ENCODE assay signal across 8 mouse cellular contexts in genomic region chr17:8340407-8341359, GRCm38 (mm10). TPM values are rescaled to one million over a fixed set of nuclear protein-coding genes. Genes with fewer than 3 reads are reported as not detected.
A peak's percentile ranks its signal among the peaks of the same experiment; 100 is the strongest.
DNase-seq lines count a peak whose midpoint lies in the region; ATAC-seq lines count a peak whose summit lies in the region.

No protein-coding gene starts in this region.

- DNase-seq in gastrocnemius, postnatal 10 days = peak; percentile 32
- no peak for DNase-seq in gastrocnemius, adult 8-10 months (ENCODE audit: low spot score in 2 of 2)
- DNase-seq in forebrain, embryonic 14.5 days (ENCODE audit: low spot score) = peak; percentile 76
- peak; percentile 40 for DNase-seq in liver, embryonic 11.5 days (ENCODE audit: low spot score)
- DNase-seq in neural tube, embryonic 10.5 days (ENCODE audit: extremely low spot score, low spot score) = peak; percentile 56
- no peak for DNase-seq in ovary, postnatal 10 days (ENCODE audit: low spot score)

- peak overlapping the region; percentile 89 for H3K9ac ChIP-seq in forebrain, embryonic 14.5 days (ENCODE audit: low read length)
- H3K9ac ChIP-seq in liver, embryonic 11.5 days (ENCODE audit: low read depth, low read length) = no peak overlapping the region

- H3K4me2 ChIP-seq in forebrain, embryonic 14.5 days (ENCODE audit: low read length) = peak overlapping the region; percentile 97
- H3K4me2 ChIP-seq in liver, embryonic 11.5 days = peak overlapping the region; percentile 79

- H3K27ac ChIP-seq in forebrain, embryonic 14.5 days (ENCODE audit: low read depth, low read length) = peak overlapping the region; percentile 86
- no peak overlapping the region for H3K27ac ChIP-seq in liver, embryonic 11.5 days (ENCODE audit: low read depth, low read length)

- peak; percentile 80 for ATAC-seq in cerebellum, adult (ENCODE audit: insufficient number of reproducible peaks, low FRiP score, low TSS enrichment)
- ATAC-seq in forebrain, embryonic 14.5 days = peak; percentile 80
- ATAC-seq in inflammation-experienced regulatory T-cells, adult 6 months = peak; percentile 4
- no peak for ATAC-seq in liver, embryonic 11.5 days (replicated peaks; ENCODE audit: low FRiP score)

- peak overlapping the region; percentile 61 for H3K4me3 ChIP-seq in forebrain, embryonic 14.5 days (ENCODE audit: low read depth, low read length)
- peak overlapping the region; percentile 52 for H3K4me3 ChIP-seq in liver, embryonic 11.5 days (ENCODE audit: low read depth, low read length)

- WGBS in forebrain, embryonic 14.5 days = under 1% methylated on average over 60 of the region's 92 CpGs
- under 1% methylated on average over 88 of the region's 92 CpGs for WGBS in liver, embryonic 11.5 days

- no peaks in the 10 kb centered on the region for H3K36me3 ChIP-seq in forebrain, embryonic 14.5 days (ENCODE audit: control insufficient read depth, insufficient read depth, low read length)
- H3K36me3 ChIP-seq in liver, embryonic 11.5 days (ENCODE audit: control insufficient read depth, insufficient read depth, low read length) = no peaks in the 10 kb centered on the region

- H3K27me3 ChIP-seq in forebrain, embryonic 14.5 days (replicated peaks; ENCODE audit: control insufficient read depth, insufficient read depth, low read length) = peaks cover 5% of the 10 kb centered on the region; the same call in 1 of the 2 replicates
- peaks cover 53% of the 10 kb centered on the region for H3K27me3 ChIP-seq in liver, embryonic 11.5 days (replicated peaks; ENCODE audit: control insufficient read depth, insufficient read depth, low read length)

- peaks cover 14% of the 10 kb centered on the region for H3K4me1 ChIP-seq in forebrain, embryonic 14.5 days (ENCODE audit: control insufficient read depth, insufficient read depth, low read length)
- peaks cover 10% of the 10 kb centered on the region; the same call in 1 of the 2 replicates for H3K4me1 ChIP-seq in liver, embryonic 11.5 days (replicated peaks; ENCODE audit: control insufficient read depth, insufficient read depth, low read length)

- H3K9me3 ChIP-seq in forebrain, embryonic 14.5 days (replicated peaks; ENCODE audit: control insufficient read depth, low read length) = no peaks in the 10 kb centered on the region
- no peaks in the 10 kb centered on the region for H3K9me3 ChIP-seq in liver, embryonic 11.5 days (ENCODE audit: control insufficient read depth, low read length)

RNA-seq across cellular contexts. Expression of gene Prr18, which starts 3.4 kb away (rescaled TPM):
- under 1 TPM in 1 of 2 experiments, not detected in 1; 0.27 TPM for total RNA-seq in gastrocnemius, postnatal 10 days (2021)
- total RNA-seq in gastrocnemius, adult 8-10 months (2022) = under 1 TPM in 3 of 4 experiments, not detected in 1; 0.08 to 0.46 (median 0.10) TPM
- 9.7 and 10.8 TPM in 2 replicates for polyA plus RNA-seq in forebrain, embryonic 14.5 days (2014; fragmentation: Nextera tagmentation; extraction: Ambion mirVana)
- polyA plus RNA-seq in inflammation-experienced regulatory T-cells, adult 6 months (2017; shearing (Covaris generic)) = under 1 TPM in 1 of 3 experiments, not detected in 2; 0.25 TPM
- polyA plus RNA-seq in liver, embryonic 11.5 days (2014; fragmentation: Nextera tagmentation; extraction: Ambion mirVana) = 0.05 and 0.13 TPM in 2 replicates

RNA-seq across cellular contexts. Expression of gene T2, which starts 15.1 kb away (rescaled TPM):
- not detected for total RNA-seq in gastrocnemius, postnatal 10 days (2021)
- not detected for total RNA-seq in gastrocnemius, adult 8-10 months (2022)
- 0.35 and 0.51 TPM in 2 replicates for polyA plus RNA-seq in forebrain, embryonic 14.5 days (2014; fragmentation: Nextera tagmentation; extraction: Ambion mirVana)
- 1 to 10 TPM in 2 of 3 experiments, under 1 TPM in 1; 0.44 to 2.0 (median 1.4) TPM for polyA plus RNA-seq in inflammation-experienced regulatory T-cells, adult 6 months (2017; shearing (Covaris generic))
- polyA plus RNA-seq in liver, embryonic 11.5 days (2014; fragmentation: Nextera tagmentation; extraction: Ambion mirVana) = 0.29 and 0.43 TPM in 2 replicates

RNA-seq across cellular contexts. Expression of gene Sft2d1, which starts 29.8 kb away (rescaled TPM):
- total RNA-seq in gastrocnemius, postnatal 10 days (2021) = 10 to 100 TPM; 16.0 to 21.0 TPM
- total RNA-seq in gastrocnemius, adult 8-10 months (2022) = 1 to 10 TPM; 7.1 to 8.1 (median 7.7) TPM
- 155 and 159 TPM in 2 replicates for polyA plus RNA-seq in forebrain, embryonic 14.5 days (2014; fragmentation: Nextera tagmentation; extraction: Ambion mirVana)
- polyA plus RNA-seq in inflammation-experienced regulatory T-cells, adult 6 months (2017; shearing (Covaris generic)) = 100 to 1,000 TPM; 111 to 145 (median 111) TPM
- 73.2 and 83.3 TPM in 2 replicates for polyA plus RNA-seq in liver, embryonic 11.5 days (2014; fragmentation: Nextera tagmentation; extraction: Ambion mirVana)

RNA-seq across cellular contexts. Expression of gene Mpc1, which starts 58.0 kb away (rescaled TPM):
- total RNA-seq in gastrocnemius, postnatal 10 days (2021) = 100 to 1,000 TPM; 206 to 242 TPM
- 100 to 1,000 TPM; 425 to 485 (median 461) TPM for total RNA-seq in gastrocnemius, adult 8-10 months (2022)
- polyA plus RNA-seq in forebrain, embryonic 14.5 days (2014; fragmentation: Nextera tagmentation; extraction: Ambion mirVana) = 340 and 366 TPM in 2 replicates
- 100 to 1,000 TPM; 178 to 199 (median 188) TPM for polyA plus RNA-seq in inflammation-experienced regulatory T-cells, adult 6 months (2017; shearing (Covaris generic))
- 123 and 129 TPM in 2 replicates for polyA plus RNA-seq in liver, embryonic 11.5 days (2014; fragmentation: Nextera tagmentation; extraction: Ambion mirVana)

Comparison
In these comparisons a context has a peak if more than half of its experiments do, and no peak if none do; other contexts are left out.
1. DNase-seq: peak in gastrocnemius, postnatal 10 days (single experiment), forebrain, embryonic 14.5 days (single experiment), liver, embryonic 11.5 days (single experiment) and neural tube, embryonic 10.5 days (single experiment); none in gastrocnemius, adult 8-10 months (0 of 2) and ovary, postnatal 10 days (single experiment).